Mouse (Mus musculus) liver, adult 2 months (tissue): ENCODE data around the gene Scyl3. TPM values are rescaled to one million over a fixed set of nuclear protein-coding genes. Genes with fewer than 3 reads are reported as not detected.

Experiments used
- DNase-seq: peaks from one replicate; pipeline ENCODE4 v3.0.0-alpha.2; 2011; ENCODE audit warnings: low read depth, low spot score; ENCODE audit errors: extremely low read depth
- H3K27ac ChIP-seq: fragments of 200-500 bp; replicated peaks from 2 replicates; pipeline ENCODE4 v1.5.1; 2012; ENCODE audit warnings: low read depth, mild to moderate bottlenecking, control low read depth, inconsistent platforms, low read length; ENCODE audit not compliant: insufficient read depth
- H3K27me3 ChIP-seq: fragments of 200-500 bp; 2 replicates; pipeline ENCODE4 v1.6.1; 2012; ENCODE audit warnings: mild to moderate bottlenecking, moderate library complexity, low read length, inconsistent platforms; ENCODE audit not compliant: control insufficient read depth, insufficient read depth
- H3K36me3 ChIP-seq: fragments of 200-500 bp; 2 replicates; pipeline ENCODE4 v1.6.1; 2012; ENCODE audit warnings: low read length, inconsistent platforms; ENCODE audit not compliant: control insufficient read depth, insufficient read depth
- H3K4me1 ChIP-seq: fragments of 200-500 bp; 2 replicates; pipeline ENCODE4 v1.6.1; 2011; ENCODE audit warnings: low read length; ENCODE audit not compliant: control insufficient read depth, insufficient read depth
- H3K4me3 ChIP-seq: fragments of 200-500 bp; 2 replicates; pipeline ENCODE4 v1.5.1; 2011; ENCODE audit warnings: low read depth, mild to moderate bottlenecking, control low read depth, low read length, moderate library complexity; ENCODE audit not compliant: insufficient read depth
- H3K79me2 ChIP-seq: fragments of 200-500 bp; 2 replicates; pipeline ENCODE4 v1.6.1; 2012; ENCODE audit warnings: inconsistent platforms, mild to moderate bottlenecking, low read length, moderate library complexity; ENCODE audit not compliant: control insufficient read depth, insufficient read depth
- H3K9ac ChIP-seq: fragments of 200-500 bp; 2 replicates; pipeline ENCODE4 v1.6.1; 2012; ENCODE audit warnings: low read depth, mild to moderate bottlenecking, control low read depth, inconsistent platforms, low read length
- CTCF ChIP-seq: fragments of 200-500 bp; IDR thresholded peaks from 2 replicates; pipeline ENCODE4 v1.5.1; 2011; ENCODE audit warnings: low read depth, low read length, control low read depth
- POLR2A ChIP-seq: fragments of 200-500 bp; IDR thresholded peaks from 2 replicates; pipeline ENCODE4 v1.6.1; 2011; ENCODE audit warnings: low read length, control low read depth; ENCODE audit not compliant: insufficient read depth; ENCODE audit errors: extremely low read depth
- WGBS: fragments of 180-500 bp; shearing (Covaris S2); methylation state at CpG from one replicate; pipeline ENCODE4 v1.1.7; 2018; 5-methylcytosine and 5-hydroxymethylcytosine counted together
- polyA plus RNA-seq: library from polyadenylated mRNA; depleted of rRNA; stranded (reverse); fragments of >200 nt; gene quantifications from 2 replicates; pipeline ENCODE4 v1.2.3, GENCODE M21; 2012; rRNA removed
- total RNA-seq: library from RNA; depleted of rRNA; stranded (reverse); fragments of >200 nt; gene quantifications from 2 replicates; pipeline ENCODE4 v1.2.3, GENCODE M21; 2014; rRNA removed

The Scyl3 gene
- total and polyA plus RNA-seq, 2 experiments = 7.0 to 9.6 TPM

DNA sequence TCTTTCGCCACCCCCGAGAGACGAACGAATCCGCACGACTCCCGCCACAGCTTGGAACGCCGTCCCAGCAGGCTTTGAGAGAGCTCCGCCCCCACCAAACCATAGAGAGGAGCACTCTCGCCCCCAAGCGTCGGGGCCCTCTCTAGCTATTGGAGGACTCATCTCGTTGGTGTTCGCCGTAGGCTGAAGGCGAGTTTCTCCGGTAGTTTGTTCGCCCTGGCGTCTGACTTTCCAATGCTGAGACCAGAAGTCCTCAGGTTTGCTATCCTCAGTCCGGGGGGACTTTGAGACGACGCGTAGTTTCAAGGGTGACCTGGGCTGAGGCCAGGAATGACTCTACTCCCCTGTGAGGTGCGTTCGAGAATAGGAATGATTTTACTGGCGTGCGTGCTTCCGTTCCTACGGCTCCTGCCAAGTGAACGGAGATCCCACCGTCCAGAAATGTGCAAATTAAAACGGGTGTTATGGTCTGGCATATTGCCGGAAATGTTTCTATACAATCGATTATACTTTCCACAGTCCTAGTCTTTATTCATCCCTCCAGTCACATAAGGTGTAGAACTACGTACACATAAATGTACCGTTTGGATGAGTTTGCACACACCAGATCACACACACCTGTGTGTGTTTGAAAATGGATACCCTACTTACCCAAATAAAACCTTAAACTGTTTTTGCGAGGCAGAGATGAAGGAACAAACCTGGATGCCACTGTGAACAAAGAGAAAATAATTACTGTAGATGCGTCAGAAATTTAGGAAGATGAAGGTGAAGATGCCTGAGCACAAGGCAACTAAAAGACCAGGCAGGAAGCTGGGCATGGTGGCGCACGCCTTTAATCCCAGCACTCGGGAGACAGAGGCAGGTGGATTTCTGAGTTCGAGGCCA lies 66.1 kb downstream of the Scyl3 start, which contains the start of the genes BC055324 and Mettl18:
TSS of gene BC055324 (minus strand) at position 76 of the 888 bp plus-strand sequence.
TSS of gene Mettl18 (plus strand) at position 169 of the 888 bp plus-strand sequence.
- 2% methylated on average over 43 of the region's 43 CpGs for WGBS
- Histone ChIP-seq H3K36me3 (0 out of 2 replicates have a peak, but pooled peaks cover 2% of the 10 kb centered on the region), H3K79me2 (no peaks in the 10 kb centered on the region), H3K4me1 (0 out of 2 replicates have a peak, but pooled peaks cover 3% of the 10 kb centered on the region), H3K4me3 (peak within 1 kb of the TSS; percentile 86), H3K9ac (peak within 1 kb of the TSS; percentile 79), H3K27me3 (no peaks in the 10 kb centered on the region), H3K27ac (peak within 1 kb of the TSS; percentile 63)
- DNase-seq = peak; percentile 82
- no peak for TF ChIP-seq POLR2A
- no peak for TF ChIP-seq CTCF

DNA sequence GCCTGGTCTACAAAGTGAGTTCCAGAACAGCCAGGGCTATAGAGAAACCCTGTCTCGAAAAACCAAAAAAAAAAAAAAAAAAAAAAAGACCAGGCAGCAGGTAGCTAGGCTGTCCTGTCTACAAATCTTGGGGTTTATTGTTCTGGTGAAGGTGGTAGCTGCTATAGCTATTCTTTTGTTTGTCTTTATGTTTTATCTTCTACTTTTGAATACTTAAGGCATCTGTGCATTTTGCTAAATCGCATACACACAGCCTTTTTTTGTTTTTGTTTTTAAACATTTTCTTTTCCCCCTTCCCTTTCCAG lies 66.7 kb downstream of the Scyl3 start:
- 48% methylated on average over 2 of the region's 2 CpGs for WGBS

DNA sequence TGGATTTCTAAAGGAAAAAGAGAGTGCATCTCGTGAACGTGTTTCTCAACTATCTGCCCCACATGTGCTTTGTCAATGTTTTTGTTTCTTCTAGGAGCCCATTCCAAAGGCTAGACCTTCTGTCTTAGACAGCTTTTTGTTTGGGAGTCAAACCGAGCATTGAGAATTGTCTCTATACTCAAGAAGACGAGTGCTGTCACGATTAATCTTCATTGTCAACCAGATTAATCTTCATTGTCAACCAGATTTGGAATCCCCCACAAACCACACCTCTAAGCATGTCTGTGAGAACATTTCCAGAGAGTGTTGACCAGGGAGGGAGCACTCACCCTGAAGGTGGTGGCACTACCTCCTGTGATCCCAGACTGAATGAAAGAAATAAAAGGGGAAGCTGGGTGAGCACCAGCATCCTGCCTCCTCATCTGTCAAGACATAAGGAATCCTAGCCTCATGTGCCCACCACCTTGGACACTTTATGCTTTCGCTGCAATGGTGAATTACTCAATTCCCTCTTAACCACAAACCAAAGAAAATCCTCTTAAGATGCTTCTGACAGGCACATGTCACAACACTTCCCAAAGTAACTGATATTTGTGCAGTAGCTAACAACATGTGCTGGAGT lies 73.0 kb downstream of the Scyl3 start:
- H3K9ac ChIP-seq = no peak overlapping the region
- TF ChIP-seq CTCF (no peak), POLR2A (no peak)
- no peak overlapping the region for H3K27ac ChIP-seq
- no peak overlapping the region for H3K4me3 ChIP-seq
- no peak for DNase-seq
- 72% methylated on average over 6 of the region's 6 CpGs for WGBS
- H3K79me2 ChIP-seq = no peaks in the 10 kb centered on the region
- no peaks in the 10 kb centered on the region for H3K27me3 ChIP-seq
- no peaks in the 10 kb centered on the region for H3K36me3 ChIP-seq
- H3K4me1 ChIP-seq = no peaks in the 10 kb centered on the region

More for the DNA sequence above, 66.7 kb downstream of the Scyl3 start:
- Histone ChIP-seq H3K4me3 (peak overlapping the region; percentile 86; the same call in 1 of the 2 replicates), H3K4me1 (0 out of 2 replicates have a peak, but pooled peaks cover 3% of the 10 kb centered on the region), H3K27me3 (no peaks in the 10 kb centered on the region), H3K9ac (peak overlapping the region; percentile 79; the same call in 1 of the 2 replicates), H3K79me2 (no peaks in the 10 kb centered on the region), H3K36me3 (0 out of 2 replicates have a peak, but pooled peaks cover 2% of the 10 kb centered on the region), H3K27ac (no peak overlapping the region)
- DNase-seq = no peak
- no peak for TF ChIP-seq POLR2A
- TF ChIP-seq CTCF = no peak

DNA sequence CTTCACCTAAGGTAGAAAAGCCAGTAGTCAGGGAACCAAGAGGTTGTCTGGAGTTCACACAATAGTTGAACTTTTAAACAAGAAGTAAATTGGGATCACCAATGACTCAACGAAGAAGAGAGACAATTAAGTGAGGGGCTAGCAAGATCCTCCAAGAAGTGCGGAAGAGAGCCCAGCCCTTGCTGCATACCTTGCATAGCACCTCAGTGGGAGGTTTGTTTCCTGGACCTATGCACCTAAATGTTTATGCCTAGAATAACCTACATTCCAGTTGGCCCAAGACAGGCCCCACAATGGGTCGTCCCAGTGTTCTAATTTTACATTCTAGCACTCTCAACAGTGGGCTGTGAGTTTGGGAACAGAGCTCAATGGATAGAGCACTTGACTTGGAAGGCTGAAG lies 75.4 kb downstream of the Scyl3 start:
- Histone ChIP-seq H3K36me3 (no peaks in the 10 kb centered on the region), H3K79me2 (no peaks in the 10 kb centered on the region), H3K4me1 (no peaks in the 10 kb centered on the region), H3K9ac (no peak overlapping the region), H3K27me3 (no peaks in the 10 kb centered on the region), H3K4me3 (no peak overlapping the region), H3K27ac (no peak overlapping the region)
- WGBS = 74% methylated on average over 3 of the region's 3 CpGs
- DNase-seq = no peak
- no peak for TF ChIP-seq POLR2A
- no peak for TF ChIP-seq CTCF

Other genes with a start within 250 kb of the Scyl3 start
- gene Mettl11b, start 203.9 kb upstream of the Scyl3 start, total RNA-seq = not detected in 2 replicates
- not detected in 2 replicates for gene Mettl11b, start 203.9 kb upstream of the Scyl3 start, polyA plus RNA-seq
- gene Kifap3, start 149.5 kb upstream of the Scyl3 start, total RNA-seq = 4.3 and 4.4 TPM in 2 replicates
- 1.1 TPM in 2 replicates for gene Kifap3, start 149.5 kb upstream of the Scyl3 start, polyA plus RNA-seq
- gene BC055324, start 65.7 kb downstream of the Scyl3 start, total RNA-seq = 0.37 and 1.1 TPM in 2 replicates
- gene BC055324, start 65.7 kb downstream of the Scyl3 start, polyA plus RNA-seq = 0.10 and 0.19 TPM in 2 replicates
- 2.7 and 3.9 TPM in 2 replicates for gene Mettl18, start 65.8 kb downstream of the Scyl3 start, total RNA-seq
- gene Mettl18, start 65.8 kb downstream of the Scyl3 start, polyA plus RNA-seq = 0.42 and 0.67 TPM in 2 replicates
- 0.07 TPM in 1 of 2 replicates, not detected in the other for gene Sele, start 119.1 kb downstream of the Scyl3 start, total RNA-seq
- gene Sele, start 119.1 kb downstream of the Scyl3 start, polyA plus RNA-seq = 0.05 TPM in 1 of 2 replicates, not detected in the other
- 1.0 and 1.1 TPM in 2 replicates for gene Sell, start 132.9 kb downstream of the Scyl3 start, total RNA-seq
- gene Sell, start 132.9 kb downstream of the Scyl3 start, polyA plus RNA-seq = 0.36 and 0.78 TPM in 2 replicates
- 0.65 and 1.1 TPM in 2 replicates for gene Selp, start 186.2 kb downstream of the Scyl3 start, total RNA-seq
- gene Selp, start 186.2 kb downstream of the Scyl3 start, polyA plus RNA-seq = 0.40 and 1.1 TPM in 2 replicates
- 157 and 197 TPM in 2 replicates for gene F5, start 222.7 kb downstream of the Scyl3 start, total RNA-seq
- gene F5, start 222.7 kb downstream of the Scyl3 start, polyA plus RNA-seq = 77.7 and 79.8 TPM in 2 replicates